Mouse (Mus musculus) naive thymus-derived CD4-positive, alpha-beta T cell, adult 2 months (primary cell): ENCODE results near the gene P2ry14.
"Not testable (repeated sequence)": the region's sequence is repeated elsewhere in the genome, so short reads cannot be mapped to it uniquely, and the experiment has no call there.

ENCODE experiments used
- DNase-seq: peaks from one replicate; pipeline ENCODE4 v3.0.0-alpha.2; 2011; ENCODE audit warnings: low read depth

The P2ry14 gene

DNA sequence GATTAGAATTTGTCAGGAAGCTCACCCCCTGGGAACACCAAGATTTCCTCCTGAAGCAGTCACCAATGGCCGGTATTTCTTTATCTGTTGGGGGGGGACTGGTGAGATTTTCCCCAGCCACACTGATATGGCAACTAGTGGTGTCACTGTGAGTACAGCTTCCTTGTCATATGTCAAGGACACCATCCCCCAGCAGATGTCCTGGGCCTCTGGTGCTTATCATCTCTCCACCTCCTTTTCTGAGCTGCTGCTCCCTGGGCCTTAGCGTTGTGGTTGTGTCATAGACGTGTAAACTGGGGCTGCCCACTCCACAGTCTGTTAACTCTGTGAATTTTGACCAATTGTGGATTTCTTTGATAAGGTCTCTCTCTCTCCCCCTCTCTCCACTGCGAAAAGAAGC is 49.0 kb downstream of the P2ry14 start:
- no peak for DNase-seq

GRCm38 (mm10) chr3:59102146-59102545 is 51.3 kb downstream of the P2ry14 start:
- DNase-seq: no peak

GRCm38 (mm10) chr3:59101218-59101986 is 52.0 kb downstream of the P2ry14 start, which contains the start of gene Gpr171:
Gpr171 (minus strand) TSS chr3:59101821.
- DNase-seq: peak; percentile 87

- DNase-seq: no peak
Observed at GRCm38 (mm10) chr3:59098540-59098939, 54.9 kb downstream of the P2ry14 start.

GRCm38 (mm10) chr3:59097421-59097820 is 56.0 kb downstream of the P2ry14 start:
- DNase-seq: no peak

- no peak for DNase-seq
Observed at GRCm38 (mm10) chr3:59092702-59093101, 60.7 kb downstream of the P2ry14 start.

GRCm38 (mm10) chr3:59080919-59081318 is 72.5 kb downstream of the P2ry14 start:
- DNase-seq: peak; percentile 67

- DNase-seq: no peak
Observed at GRCm38 (mm10) chr3:59080293-59080916, 73.0 kb downstream of the P2ry14 start.

DNA sequence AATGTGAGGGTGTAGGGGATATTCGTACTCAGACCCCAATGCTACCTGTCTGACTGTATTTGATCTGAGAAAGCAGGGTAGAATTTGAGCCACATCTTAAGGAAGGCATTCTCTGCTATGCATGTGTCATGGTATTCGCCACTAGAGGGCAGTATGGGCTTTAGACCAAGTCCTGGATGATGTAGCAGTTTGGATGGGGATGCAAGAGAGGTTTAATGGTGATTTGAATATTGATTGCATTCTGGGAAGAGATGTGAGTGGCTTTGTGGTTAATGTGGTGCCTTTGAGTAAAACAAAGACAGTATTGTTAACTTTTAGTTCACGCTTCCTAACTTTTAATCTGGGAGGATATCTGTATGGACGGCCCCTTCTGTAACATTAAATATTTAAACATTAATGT is 74.1 kb downstream of the P2ry14 start:
- DNase-seq: peak; percentile 90

GRCm38 (mm10) chr3:59078585-59078984 is 74.8 kb downstream of the P2ry14 start:
- DNase-seq: no peak

DNA sequence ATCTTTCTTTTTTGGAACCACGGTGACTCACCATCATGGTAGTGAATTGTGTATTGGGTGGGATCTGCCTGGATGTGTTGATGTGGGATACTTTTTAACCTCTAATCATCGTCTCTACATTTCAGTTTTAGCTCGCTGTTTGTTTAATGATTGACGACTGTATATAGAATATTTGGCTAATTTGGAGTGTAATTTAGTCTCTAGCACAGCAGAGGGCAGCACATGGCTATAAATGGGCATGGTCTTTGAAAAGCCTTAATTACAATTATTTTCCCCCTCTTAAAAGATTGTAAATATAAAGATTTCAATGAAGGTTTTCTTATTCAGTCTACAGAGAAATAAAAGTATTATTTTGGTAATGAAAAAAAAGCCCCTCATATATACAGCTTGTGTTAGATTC is 76.1 kb downstream of the P2ry14 start:
- peak; percentile 58 for DNase-seq

- not testable (repeated sequence) for DNase-seq
Observed at GRCm38 (mm10) chr3:59069071-59069470, 84.3 kb downstream of the P2ry14 start.

- DNase-seq: no peak
Observed at GRCm38 (mm10) chr3:59066558-59067294, 86.7 kb downstream of the P2ry14 start.

DNA sequence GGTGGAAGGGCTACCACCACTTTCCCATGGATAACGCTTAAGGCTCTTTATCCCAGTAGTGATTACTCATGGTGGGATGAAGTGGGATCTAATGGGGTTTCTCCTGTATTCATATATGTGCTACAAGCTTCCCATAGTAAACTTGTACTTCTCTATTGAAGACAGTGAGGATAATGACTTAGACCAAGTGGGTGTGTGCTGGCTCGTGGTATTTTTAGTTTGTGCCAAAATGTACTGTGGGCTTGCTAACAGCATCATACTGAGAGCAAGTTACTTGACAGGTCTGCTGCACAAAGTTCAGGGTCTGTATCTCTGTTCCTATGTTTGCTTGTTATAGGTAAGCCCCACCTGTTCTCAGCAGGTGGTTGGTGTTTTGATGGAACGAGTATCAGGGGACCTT is 87.5 kb downstream of the P2ry14 start:
- no peak for DNase-seq
